Mouse (Mus musculus) CH12.LX (cell line): ENCODE results near the gene Hcrtr2.

ENCODE experiments used
- CHD1 ChIP-seq: IDR thresholded peaks from 2 replicates; pipeline ENCODE4 v1.6.1; 2012; ENCODE audit warnings: low read depth, low read length, improper control_type of control experiment, inconsistent platforms
- CHD2 ChIP-seq: IDR thresholded peaks from 2 replicates; pipeline ENCODE4 v1.6.1; 2011; ENCODE audit warnings: low read length, improper control_type of control experiment
- CTCF ChIP-seq, 2 experiments: IDR thresholded peaks in 1 of 2; conservative IDR thresholded peaks in 1 of 2; 2 replicates each; pipeline ENCODE4 v1.5.1; 2011 to 2012; ENCODE audit warnings: low read depth in 2 of 2, low read length in 2 of 2, improper control_type of control experiment in 1 of 2, inconsistent platforms in 1 of 2, mild to moderate bottlenecking in 1 of 2, moderate library complexity in 1 of 2
- E2F4 ChIP-seq: IDR thresholded peaks from 2 replicates; pipeline ENCODE4 v1.6.1; 2011; ENCODE audit warnings: low read depth, low read length, improper control_type of control experiment; ENCODE audit not compliant: insufficient replicate concordance
- EP300 ChIP-seq: IDR thresholded peaks from 2 replicates; pipeline ENCODE4 v1.6.1; 2011; ENCODE audit warnings: low read length, improper control_type of control experiment
- MAFK ChIP-seq: IDR thresholded peaks from 2 replicates; pipeline ENCODE4 v1.6.1; 2011; ENCODE audit warnings: low read length, improper control_type of control experiment; ENCODE audit not compliant: insufficient replicate concordance
- MXI1 ChIP-seq: IDR thresholded peaks from 2 replicates; pipeline ENCODE4 v1.6.1; 2011; ENCODE audit warnings: mild to moderate bottlenecking, low read depth, low read length, improper control_type of control experiment
- NELFE ChIP-seq: IDR thresholded peaks from 2 replicates; pipeline ENCODE4 v1.6.1; 2011; ENCODE audit warnings: low read depth, low read length, improper control_type of control experiment
- POLR2A ChIP-seq: IDR thresholded peaks from 2 replicates; pipeline ENCODE4 v1.6.1; 2011; ENCODE audit warnings: low read depth, mild to moderate bottlenecking, improper control_type of control experiment, low read length
- RAD21 ChIP-seq: IDR thresholded peaks from 2 replicates; pipeline ENCODE4 v1.6.1; 2011; ENCODE audit warnings: low read depth, mild to moderate bottlenecking, low read length, improper control_type of control experiment, moderate library complexity
- USF1 ChIP-seq: IDR thresholded peaks from 2 replicates; pipeline ENCODE4 v1.6.1; 2014; ENCODE audit warnings: low read depth, mild to moderate bottlenecking, inconsistent platforms, low read length, improper control_type of control experiment
- USF2 ChIP-seq: conservative IDR thresholded peaks from 2 replicates; pipeline ENCODE4 v1.6.1; 2011; ENCODE audit warnings: low read depth, low read length, improper control_type of control experiment
- ZC3H11A ChIP-seq: IDR thresholded peaks from 2 replicates; pipeline ENCODE4 v1.6.1; 2012; ENCODE audit warnings: low read depth, mild to moderate bottlenecking, inconsistent platforms, low read length, improper control_type of control experiment

GRCm38 (mm10) chr9:76237946-76238345 is 85.7 kb downstream of the Hcrtr2 start:
- TF ChIP-seq RAD21 (no peak), USF1 (no peak), POLR2A (no peak), CTCF (conservative IDR thresholded peaks at IDR 0.05 in 1 of 2, IDR thresholded peaks at IDR 0.05 in 1 of 2; ENCODE audit: low read depth in 2 of 2, low read length in 2 of 2) (no peak), MAFK (no peak), ZC3H11A (no peak), USF2 (no peak), NELFE (no peak), CHD1 (no peak), CHD2 (no peak), MXI1 (no peak), EP300 (no peak), E2F4 (no peak)
